11 mouse cellular contexts compared by ENCODE assay signal in genomic region chr10:79654946-79655395, GRCm38 (mm10). TPM values are rescaled to one million over a fixed set of nuclear protein-coding genes. Genes with fewer than 3 reads are reported as not detected.
DNase-seq lines count a peak whose midpoint lies in the region; ATAC-seq and TF ChIP-seq lines count a peak whose summit lies in the region.
"Had no signal": no experiment of that assay in that cellular context is flagged by ENCODE, and none has a peak within 500 bp of the region (broad histone marks: within the 10 kb centered on the region; RNA-seq: fewer than 3 reads in every experiment).

No protein-coding gene starts in this region.

- DNase-seq in layer of hippocampus, adult 2 months (ENCODE audit: low spot score in 2 of 2): peak; percentile 55 to 78
- no peak for DNase-seq in testis, postnatal 10 days (ENCODE audit: low spot score)
- no peak for DNase-seq in gastrocnemius, adult 2 months
- no peak for DNase-seq in Muller cell, postnatal 12 days (ENCODE audit: inconsistent ontology term)
- DNase-seq: kidney, adult 11 months; lung, postnatal 14 days had no signal

- no peaks in the 10 kb centered on the region for H3K36me3 ChIP-seq in forebrain, embryonic 13.5 days (ENCODE audit: poor library complexity, severe bottlenecking)
- H3K36me3 ChIP-seq in midbrain, embryonic 16.5 days (ENCODE audit: control insufficient read depth, insufficient read depth, low read length): no peaks in the 10 kb centered on the region

- no peak for TF ChIP-seq CTCF in cortical plate, adult 2 months (IDR thresholded peaks at IDR 0.05; ENCODE audit: extremely low read depth, insufficient read depth, low read length)
- TF ChIP-seq CTCF in layer of hippocampus, adult 2 months (conservative IDR thresholded peaks at IDR 0.05): no peak
- no peak for TF ChIP-seq CTCF in gastrocnemius, adult 2 months (IDR thresholded peaks at IDR 0.05)

- intact Hi-C loops in gastrocnemius, adult 2 months (cut with DNase I): no loop called here

- no peak overlapping the region for H3K4me3 ChIP-seq in cortical plate, adult 2 months (ENCODE audit: insufficient read depth, low read length)
- H3K4me3 ChIP-seq in forebrain, embryonic 13.5 days: no peak overlapping the region
- H3K4me3 ChIP-seq in layer of hippocampus, adult 2 months: no peak overlapping the region
- no peak overlapping the region for H3K4me3 ChIP-seq in midbrain, embryonic 16.5 days (ENCODE audit: low read depth, low read length)
- no peak overlapping the region for H3K4me3 ChIP-seq in gastrocnemius, adult 2 months

- ATAC-seq in forebrain, embryonic 13.5 days: peak; percentile 86
- ATAC-seq in midbrain, embryonic 16.5 days: peak; percentile 92

- H3K4me2 ChIP-seq in forebrain, embryonic 13.5 days: no peak overlapping the region
- peak overlapping the region; percentile 7 for H3K4me2 ChIP-seq in midbrain, embryonic 16.5 days (ENCODE audit: low read length)

- TF ChIP-seq POLR2A in cortical plate, adult 2 months (IDR thresholded peaks at IDR 0.05; ENCODE audit: extremely low read depth, insufficient read depth, low read length): no peak

- no peaks in the 10 kb centered on the region for H3K9me3 ChIP-seq in forebrain, embryonic 13.5 days (replicated peaks)
- H3K9me3 ChIP-seq in midbrain, embryonic 16.5 days (replicated peaks; ENCODE audit: control insufficient read depth, low read length, poor library complexity, severe bottlenecking): no peaks in the 10 kb centered on the region

- H3K27me3 ChIP-seq in forebrain, embryonic 13.5 days: no peaks in the 10 kb centered on the region; the same call in 1 of the 2 replicates
- H3K27me3 ChIP-seq in midbrain, embryonic 16.5 days (ENCODE audit: control insufficient read depth, insufficient read depth, low read depth, low read length): no peaks in the 10 kb centered on the region

- 35% methylated on average over 1 of the region's 1 CpGs for whole genome bisulfite sequencing in forebrain, embryonic 13.5 days
- WGBS in midbrain, embryonic 16.5 days: 5% methylated on average over 1 of the region's 1 CpGs

- H3K9ac ChIP-seq in forebrain, embryonic 13.5 days: no peak overlapping the region
- H3K9ac ChIP-seq in midbrain, embryonic 16.5 days (ENCODE audit: low read depth, low read length): no peak overlapping the region

- peak overlapping the region; percentile 68 for H3K27ac ChIP-seq in cortical plate, adult 2 months (ENCODE audit: insufficient read depth, low read length)
- H3K27ac ChIP-seq in forebrain, embryonic 13.5 days: 0 out of 2 replicates have a peak overlapping the region, but pooled peaks have one; percentile 6
- peak overlapping the region; percentile 93 for H3K27ac ChIP-seq in layer of hippocampus, adult 2 months
- peak overlapping the region; percentile 80 for H3K27ac ChIP-seq in midbrain, embryonic 16.5 days (ENCODE audit: low read length)
- no peak overlapping the region for H3K27ac ChIP-seq in gastrocnemius, adult 2 months

- peaks cover 4% of the 10 kb centered on the region for H3K4me1 ChIP-seq in cortical plate, adult 2 months (ENCODE audit: control insufficient read depth, insufficient read depth, low read length)
- H3K4me1 ChIP-seq in forebrain, embryonic 13.5 days: peaks cover 7% of the 10 kb centered on the region; the same call in 1 of the 2 replicates
- H3K4me1 ChIP-seq in midbrain, embryonic 16.5 days (ENCODE audit: control insufficient read depth, insufficient read depth, low read length): peaks cover 23% of the 10 kb centered on the region

RNA-seq across cellular contexts. Expression of gene Madcam1, which starts 9.4 kb away (rescaled TPM):
- not detected in 2 replicates for polyA plus RNA-seq in cortical plate, adult 2 months (2012; rRNA removed)
- polyA plus RNA-seq in forebrain, embryonic 13.5 days (2015; fragmentation: Nextera tagmentation; extraction: Ambion mirVana): 0.31 and 0.43 TPM in 2 replicates
- not detected for total RNA-seq in layer of hippocampus, adult 2 months (2021)
- 0.69 and 0.94 TPM in 2 replicates for polyA plus RNA-seq in midbrain, embryonic 16.5 days (2015; fragmentation: Nextera tagmentation; extraction: Ambion mirVana)
- total RNA-seq in gastrocnemius, adult 2 months (2021): not detected
- total RNA-seq: gastrocnemius, adult 18-20 months had no signal

RNA-seq across cellular contexts. Expression of gene Odf3l2, which starts 9.4 kb away (rescaled TPM):
- 0.15 and 0.17 TPM in 2 replicates for polyA plus RNA-seq in cortical plate, adult 2 months (2012; rRNA removed)
- polyA plus RNA-seq in forebrain, embryonic 13.5 days (2015; fragmentation: Nextera tagmentation; extraction: Ambion mirVana): 0.13 TPM in 1 of 2 replicates, not detected in the other
- total RNA-seq in layer of hippocampus, adult 2 months (2021): under 1 TPM; 0.29 to 0.38 TPM
- 0.78 and 1.0 TPM in 2 replicates for polyA plus RNA-seq in midbrain, embryonic 16.5 days (2015; fragmentation: Nextera tagmentation; extraction: Ambion mirVana)
- 100 to 1,000 TPM in 1 of 2 experiments, 10 to 100 TPM in 1; 56.6 to 180 TPM for total RNA-seq in gastrocnemius, adult 2 months (2021)
- total RNA-seq: ES-E14 had no signal

RNA-seq across cellular contexts. Expression of gene Tpgs1, which starts 14.2 kb away (rescaled TPM):
- 87.5 and 88.2 TPM in 2 replicates for polyA plus RNA-seq in cortical plate, adult 2 months (2012; rRNA removed)
- polyA plus RNA-seq in forebrain, embryonic 13.5 days (2015; fragmentation: Nextera tagmentation; extraction: Ambion mirVana): 67.8 and 73.0 TPM in 2 replicates
- total RNA-seq in layer of hippocampus, adult 2 months (2021): 10 to 100 TPM; 67.8 to 73.5 TPM
- 96.1 and 107 TPM in 2 replicates for polyA plus RNA-seq in midbrain, embryonic 16.5 days (2015; fragmentation: Nextera tagmentation; extraction: Ambion mirVana)
- 10 to 100 TPM; 18.4 to 19.2 TPM for total RNA-seq in gastrocnemius, adult 2 months (2021)

RNA-seq across cellular contexts. Expression of gene Shc2, which starts 17.3 kb away (rescaled TPM):
- polyA plus RNA-seq in cortical plate, adult 2 months (2012; rRNA removed): 56.2 and 65.5 TPM in 2 replicates
- polyA plus RNA-seq in forebrain, embryonic 13.5 days (2015; fragmentation: Nextera tagmentation; extraction: Ambion mirVana): 8.2 and 11.4 TPM in 2 replicates
- 10 to 100 TPM; 44.7 to 49.4 TPM for total RNA-seq in layer of hippocampus, adult 2 months (2021)
- 23.4 and 25.3 TPM in 2 replicates for polyA plus RNA-seq in midbrain, embryonic 16.5 days (2015; fragmentation: Nextera tagmentation; extraction: Ambion mirVana)
- total RNA-seq in gastrocnemius, adult 2 months (2021): 1 to 10 TPM; 3.2 to 7.5 TPM

RNA-seq across cellular contexts. Expression of gene Cdc34, which starts 27.0 kb away (rescaled TPM):
- polyA plus RNA-seq in cortical plate, adult 2 months (2012; rRNA removed): 110 TPM in 2 replicates
- polyA plus RNA-seq in forebrain, embryonic 13.5 days (2015; fragmentation: Nextera tagmentation; extraction: Ambion mirVana): 101 and 109 TPM in 2 replicates
- 10 to 100 TPM; 73.1 to 79.8 TPM for total RNA-seq in layer of hippocampus, adult 2 months (2021)
- polyA plus RNA-seq in midbrain, embryonic 16.5 days (2015; fragmentation: Nextera tagmentation; extraction: Ambion mirVana): 73.1 and 81.9 TPM in 2 replicates
- total RNA-seq in gastrocnemius, adult 2 months (2021): 100 to 1,000 TPM; 366 to 415 TPM

Comparison
In these comparisons a context has a peak if more than half of its experiments do, and no peak if none do; other contexts are left out.
1. DNase-seq: peak in layer of hippocampus, adult 2 months (2 of 2); none in testis, postnatal 10 days (single experiment), gastrocnemius, adult 2 months (single experiment) and Muller cell, postnatal 12 days (single experiment).